Mouse (Mus musculus) testis, adult 2 months (tissue): Measurements from ENCODE around the gene Car11. TPM values are rescaled to one million over a fixed set of nuclear protein-coding genes. Genes with fewer than 3 reads are reported as not detected.
A peak's percentile ranks its signal among the peaks of the same experiment; 100 is the strongest.
"Not testable (repeated sequence)": the region's sequence is repeated elsewhere in the genome, so short reads cannot be mapped to it uniquely, and the experiment has no call there.

Experiments
- H3K27ac ChIP-seq: fragments of 200-500 bp; 2 replicates; pipeline ENCODE4 v1.5.1; 2012; ENCODE audit warnings: low read depth, low read length; ENCODE audit not compliant: control insufficient read depth, insufficient read depth
- H3K27me3 ChIP-seq: fragments of 200-500 bp; 2 replicates; pipeline ENCODE4 v1.6.1; 2012; ENCODE audit warnings: mild to moderate bottlenecking, low read length, moderate library complexity; ENCODE audit not compliant: control insufficient read depth, insufficient read depth
- H3K36me3 ChIP-seq: fragments of 200-500 bp; 2 replicates; pipeline ENCODE4 v1.6.1; 2012; ENCODE audit warnings: mild to moderate bottlenecking, low read length; ENCODE audit not compliant: control insufficient read depth, insufficient read depth
- H3K4me1 ChIP-seq: fragments of 200-500 bp; 2 replicates; pipeline ENCODE4 v1.6.1; 2012; ENCODE audit warnings: low read length; ENCODE audit not compliant: control insufficient read depth, insufficient read depth
- H3K4me3 ChIP-seq: fragments of 200-500 bp; 2 replicates; pipeline ENCODE4 v1.5.1; 2012; ENCODE audit warnings: low read depth, mild to moderate bottlenecking, low read length, moderate library complexity, mixed read lengths; ENCODE audit not compliant: control insufficient read depth
- CTCF ChIP-seq: fragments of 200-500 bp; IDR thresholded peaks from 2 replicates; pipeline ENCODE4 v1.5.1; 2012; ENCODE audit warnings: low read depth, mild to moderate bottlenecking, inconsistent platforms, low read length, moderate library complexity; ENCODE audit not compliant: control insufficient read depth, insufficient read depth, insufficient replicate concordance
- POLR2A ChIP-seq: fragments of 200-500 bp; IDR thresholded peaks from 2 replicates; pipeline ENCODE4 v1.6.1; 2012; ENCODE audit warnings: low read depth, mild to moderate bottlenecking, inconsistent platforms, low read length, moderate library complexity; ENCODE audit not compliant: control insufficient read depth
- polyA plus RNA-seq: library from polyadenylated mRNA; depleted of rRNA; stranded (reverse); fragments of >200 nt; gene quantifications from 2 replicates; pipeline ENCODE4 v1.2.3, GENCODE M21; 2012; rRNA removed

The Car11 gene
- polyA plus RNA-seq, result 2.3 and 3.3 TPM in 2 replicates

DNA sequence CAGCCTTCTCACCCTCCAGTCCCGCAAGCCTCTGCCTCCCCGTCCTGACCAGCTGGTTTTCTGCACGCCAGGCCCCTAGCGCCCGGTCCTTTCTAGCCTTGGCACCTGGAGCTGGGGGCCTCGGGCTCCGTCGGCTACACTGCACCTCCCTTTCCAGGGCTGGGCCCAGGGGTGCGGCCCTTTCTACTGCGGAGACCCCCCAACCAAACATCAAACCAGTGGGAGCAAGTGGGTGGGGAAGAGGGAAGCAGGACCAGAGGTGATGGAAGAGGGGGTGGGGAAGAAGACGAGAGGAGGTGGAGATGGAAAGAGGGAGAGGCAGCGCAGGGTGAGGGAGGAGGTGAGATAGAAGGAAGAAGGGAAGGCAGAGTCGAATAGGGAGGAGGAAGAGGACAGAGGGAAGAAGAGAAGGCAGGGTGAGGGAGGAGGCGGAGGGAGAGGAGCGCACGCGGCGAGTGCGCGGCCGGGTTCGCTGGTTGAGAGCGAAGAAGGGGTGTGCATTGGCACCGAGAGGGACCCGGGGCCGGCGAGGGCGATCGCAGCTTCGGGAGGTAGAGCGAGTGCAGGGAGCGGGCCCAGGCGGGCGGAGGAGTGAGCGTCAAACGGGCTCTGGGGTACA lies at the start of gene Car11:
Gene Car11, plus strand, starts transcription at position 321 of the 619 bp plus-strand sequence.
- H3K27ac ChIP-seq, result no peak within 1 kb of the TSS
- H3K27me3 ChIP-seq, result no peaks in the 10 kb centered on the region; the same call in 1 of the 2 replicates
- TF ChIP-seq POLR2A (no peak), CTCF (no peak)

DNA sequence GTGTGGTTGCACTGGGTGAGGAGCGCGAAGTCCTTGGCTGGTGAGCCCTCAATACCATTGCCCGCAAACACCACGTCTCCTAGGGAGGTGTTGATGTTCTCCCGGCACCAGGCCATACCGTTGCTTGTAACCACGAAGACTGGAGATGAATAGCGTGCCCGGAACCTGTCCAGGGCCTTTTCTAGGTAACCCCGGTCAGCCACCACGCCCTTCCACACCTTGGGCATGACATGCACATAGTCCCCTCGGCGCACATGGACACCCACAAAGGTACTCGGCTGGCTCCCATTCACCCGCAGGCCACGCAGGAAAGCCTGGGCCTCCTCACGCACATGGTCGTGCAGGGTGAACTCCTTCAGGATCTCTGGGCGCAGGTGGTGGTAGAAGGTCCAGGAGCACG lies 49.2 kb upstream of the Car11 start:
- not testable (repeated sequence) for H3K27ac ChIP-seq, H3K36me3 ChIP-seq, H3K4me3 ChIP-seq, H3K27me3 ChIP-seq, H3K4me1 ChIP-seq

More for the DNA sequence above, at the start of gene Car11:
- peaks cover 25% of the 10 kb centered on the region for H3K4me1 ChIP-seq
- H3K4me3 ChIP-seq, result peak within 1 kb of the TSS; percentile 42
- H3K36me3 ChIP-seq, result no peaks in the 10 kb centered on the region

DNA sequence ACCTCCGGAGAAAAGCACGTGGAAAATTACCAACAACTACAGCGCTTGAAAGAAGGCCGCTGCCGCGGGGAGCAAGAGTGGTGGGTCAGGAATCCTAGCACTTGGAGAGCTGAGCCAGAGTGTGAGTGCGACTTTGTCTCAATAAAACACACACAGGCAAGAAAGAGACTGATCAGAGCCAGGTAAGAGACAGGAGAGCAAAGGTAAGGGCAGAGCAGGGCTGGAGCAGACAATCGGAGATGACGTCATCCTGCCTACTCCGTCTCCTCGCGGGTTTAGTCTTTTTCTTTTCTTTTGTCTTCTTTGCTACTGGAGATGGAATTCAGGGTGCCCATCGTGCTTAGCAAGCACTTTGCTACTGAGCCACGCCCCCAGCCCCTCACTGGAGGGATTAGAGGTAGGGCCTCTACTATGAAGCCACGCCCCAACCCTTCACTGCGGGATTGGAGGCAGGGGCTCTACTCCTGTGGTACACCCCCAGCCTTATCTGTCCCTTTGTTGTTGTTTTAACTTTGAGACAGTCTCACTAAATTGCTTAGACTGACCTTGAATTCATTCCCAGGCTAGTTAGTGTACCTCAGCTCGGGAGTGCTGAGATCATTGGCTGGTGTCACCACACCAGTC lies 45.1 kb upstream of the Car11 start:
- no peak overlapping the region for H3K27ac ChIP-seq
- no peaks in the 10 kb centered on the region for H3K27me3 ChIP-seq
- H3K36me3 ChIP-seq, result no peaks in the 10 kb centered on the region
- TF ChIP-seq CTCF, result no peak
- no peak for TF ChIP-seq POLR2A
- peak overlapping the region; percentile 4 for H3K4me3 ChIP-seq
- peaks cover 8% of the 10 kb centered on the region for H3K4me1 ChIP-seq

GRCm38 (mm10) chr7:45660746-45661478 lies 38.7 kb upstream of the Car11 start:
- Histone ChIP-seq H3K4me3 (no peak overlapping the region), H3K27ac (no peak overlapping the region), H3K27me3 (no peaks in the 10 kb centered on the region), H3K4me1 (no peaks in the 10 kb centered on the region), H3K36me3 (no peaks in the 10 kb centered on the region)
- TF ChIP-seq POLR2A, result no peak
- no peak for TF ChIP-seq CTCF

GRCm38 (mm10) chr7:45661702-45662101 lies 37.9 kb upstream of the Car11 start:
- H3K27me3 ChIP-seq, H3K36me3 ChIP-seq, H3K4me3 ChIP-seq, H3K4me1 ChIP-seq, H3K27ac ChIP-seq: not testable (repeated sequence)

DNA sequence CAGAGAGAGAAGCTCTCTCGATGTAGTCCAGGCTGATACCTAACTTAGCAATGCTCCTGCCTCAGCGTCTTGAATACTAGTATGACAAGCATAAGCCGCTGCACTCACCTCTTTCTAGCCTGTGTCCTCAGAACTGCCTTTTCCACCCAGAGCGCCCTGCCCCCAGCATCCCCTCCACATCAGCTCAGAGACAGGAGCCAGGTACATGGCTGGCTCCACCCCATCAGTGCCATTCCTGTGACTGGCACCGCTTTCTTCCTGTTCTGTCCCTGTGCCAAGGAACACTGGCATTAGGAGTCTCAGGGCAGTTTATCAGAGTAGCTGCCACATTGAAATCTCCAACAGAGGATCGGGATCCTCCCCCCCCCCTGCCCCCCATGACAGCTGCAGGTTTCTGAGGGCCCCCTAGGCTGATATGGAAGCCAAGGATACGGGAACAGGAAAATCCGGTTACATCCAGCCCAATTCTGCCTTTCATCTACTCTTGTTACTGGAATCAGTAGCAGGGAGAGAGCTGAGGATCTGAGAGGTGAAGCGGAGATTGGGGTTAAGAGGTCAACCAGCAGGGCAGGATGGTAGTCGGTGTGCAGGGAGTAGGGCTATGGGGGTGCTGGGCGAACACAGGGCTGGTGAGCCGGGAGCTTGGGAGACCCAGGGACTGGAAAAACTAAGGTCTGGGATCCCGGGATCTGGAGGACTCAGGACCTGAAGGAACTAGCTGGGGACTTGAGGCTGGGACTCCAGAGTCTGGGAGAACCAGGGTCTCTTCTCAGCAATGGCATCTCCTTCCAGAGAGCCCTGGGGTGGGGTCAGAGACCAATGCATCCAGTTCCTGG lies 34.1 kb upstream of the Car11 start:
- H3K4me3 ChIP-seq, result no peak overlapping the region
- H3K27me3 ChIP-seq, result no peaks in the 10 kb centered on the region
- H3K36me3 ChIP-seq, result no peaks in the 10 kb centered on the region
- H3K4me1 ChIP-seq, result no peaks in the 10 kb centered on the region
- no peak overlapping the region for H3K27ac ChIP-seq
- TF ChIP-seq POLR2A (no peak), CTCF (no peak)

DNA sequence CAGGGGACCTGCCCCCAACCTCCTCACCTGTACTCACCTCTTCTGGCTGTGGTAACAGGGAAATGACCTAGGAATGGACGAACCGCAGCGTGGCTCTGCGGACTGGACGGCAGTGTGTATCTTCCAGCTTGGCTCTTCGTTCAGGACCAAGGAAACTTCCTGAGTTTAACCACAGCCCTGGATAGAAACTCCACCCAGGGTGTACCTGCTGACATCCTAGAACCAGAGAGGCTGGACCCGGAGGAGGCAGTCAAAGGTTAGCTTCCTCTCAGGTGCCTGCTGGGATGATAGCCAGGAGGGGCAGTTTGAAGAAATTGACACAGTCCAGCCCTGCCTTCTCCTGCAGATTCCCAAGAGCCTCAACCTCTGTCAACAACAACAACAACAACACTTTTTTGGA lies 33.5 kb upstream of the Car11 start, which contains the start of gene Fut2:
Gene Fut2, minus strand, starts transcription at position 234 of the 400 bp plus-strand sequence.
- TF ChIP-seq CTCF, result no peak
- TF ChIP-seq POLR2A, result no peak
- no peaks in the 10 kb centered on the region for H3K36me3 ChIP-seq
- H3K27me3 ChIP-seq, result no peaks in the 10 kb centered on the region
- H3K27ac ChIP-seq, result no peak within 1 kb of the TSS
- no peaks in the 10 kb centered on the region for H3K4me1 ChIP-seq
- H3K4me3 ChIP-seq, result no peak within 1 kb of the TSS
